Mouse (Mus musculus): Measurements from ENCODE around the gene Sept1.

The Sept1 gene

GRCm38 (mm10) chr7:127217901-127218642, 14.9 kb downstream of the Sept1 start:
- DNase-seq: no peak

GRCm38 (mm10) chr7:127217475-127217874, 15.5 kb downstream of the Sept1 start:
- no peak for DNase-seq

GRCm38 (mm10) chr7:127216307-127216706, 16.6 kb downstream of the Sept1 start:
- DNase-seq: no peak

GRCm38 (mm10) chr7:127214981-127215871, 17.7 kb downstream of the Sept1 start:
- peak; percentile 76 to 80 for DNase-seq

- DNase-seq: no peak
These were observed 18.4 kb downstream of the Sept1 start for GRCm38 (mm10) chr7:127214521-127214920.

- no peak for DNase-seq
These were observed 19.0 kb downstream of the Sept1 start for GRCm38 (mm10) chr7:127213930-127214329.

GRCm38 (mm10) chr7:127213485-127213884, 19.4 kb downstream of the Sept1 start:
- peak in 1 of 2 experiments; percentile 69 for DNase-seq

GRCm38 (mm10) chr7:127212432-127213250, 20.3 kb downstream of the Sept1 start:
- no peak for DNase-seq

GRCm38 (mm10) chr7:127211014-127211745, 21.8 kb downstream of the Sept1 start:
- DNase-seq: no peak

GRCm38 (mm10) chr7:127210266-127210665, 22.7 kb downstream of the Sept1 start:
- no peak for DNase-seq

- no peak for DNase-seq
These were observed 23.1 kb downstream of the Sept1 start for GRCm38 (mm10) chr7:127209851-127210250.

GRCm38 (mm10) chr7:127208553-127209438, 24.1 kb downstream of the Sept1 start, which contains the start of gene Mylpf:
Mylpf (plus strand) TSS chr7:127208890.
- peak; percentile 91 to 96 for DNase-seq

GRCm38 (mm10) chr7:127208295-127208552, 24.7 kb downstream of the Sept1 start, which contains the start of gene Tbc1d10b:
Tbc1d10b (minus strand) TSS chr7:127208468.
- DNase-seq: no peak

- DNase-seq: no peak
These were observed 25.3 kb downstream of the Sept1 start for GRCm38 (mm10) chr7:127207374-127208294.

- no peak for DNase-seq
These were observed 26.3 kb downstream of the Sept1 start for GRCm38 (mm10) chr7:127206606-127207005.

GRCm38 (mm10) chr7:127196484-127196883, 36.4 kb downstream of the Sept1 start:
- no peak for DNase-seq

GRCm38 (mm10) chr7:127195544-127196295, 37.2 kb downstream of the Sept1 start, which contains the start of gene Cd2bp2:
Cd2bp2 (minus strand) TSS chr7:127196050.
- DNase-seq: peak; percentile 93 to 96

GRCm38 (mm10) chr7:127194633-127195029, 38.3 kb downstream of the Sept1 start:
- DNase-seq: no peak

GRCm38 (mm10) chr7:127194011-127194632, 38.8 kb downstream of the Sept1 start:
- DNase-seq: no peak
